Mouse (Mus musculus) left cerebral cortex, adult 9 months (tissue): ENCODE measurements around the gene Rtn4ip1.
"Not testable (repeated sequence)": the region's sequence is repeated elsewhere in the genome, so short reads cannot be mapped to it uniquely, and the experiment has no call there.

Experiments
- DNase-seq, 2 experiments: peaks; one replicate each; pipeline ENCODE4 v3.0.0; 2022; ENCODE audit warnings: low spot score in 2 of 2

The Rtn4ip1 gene

GRCm38 (mm10) chr10:43901578-43902194 is at the start of gene Rtn4ip1, which contains the start of gene Qrsl1:
Gene Rtn4ip1, plus strand, starts transcription at chr10:43901807.
Gene Qrsl1, minus strand, starts transcription at chr10:43901745.
- peak; percentile 80 to 96 for DNase-seq

DNA sequence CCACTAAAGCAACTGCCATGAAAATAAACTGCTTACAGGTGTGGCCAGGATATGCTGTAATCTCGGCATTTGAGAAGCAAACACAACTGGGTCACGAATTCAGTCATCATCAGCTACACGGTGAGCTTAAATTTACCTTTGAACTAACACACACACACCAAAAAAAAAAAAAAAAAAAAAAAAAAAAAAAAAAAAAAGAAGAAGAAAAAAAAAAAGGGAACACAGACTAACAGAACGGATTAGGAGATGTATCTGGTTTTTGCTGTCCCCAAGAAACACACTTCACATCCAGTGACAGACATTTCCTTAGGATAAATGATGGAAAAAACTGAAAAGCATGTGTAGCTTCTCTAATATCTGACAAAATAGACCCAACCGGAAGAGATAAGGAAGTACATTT is 49.7 kb upstream of the Rtn4ip1 start:
- no peak for DNase-seq

DNA sequence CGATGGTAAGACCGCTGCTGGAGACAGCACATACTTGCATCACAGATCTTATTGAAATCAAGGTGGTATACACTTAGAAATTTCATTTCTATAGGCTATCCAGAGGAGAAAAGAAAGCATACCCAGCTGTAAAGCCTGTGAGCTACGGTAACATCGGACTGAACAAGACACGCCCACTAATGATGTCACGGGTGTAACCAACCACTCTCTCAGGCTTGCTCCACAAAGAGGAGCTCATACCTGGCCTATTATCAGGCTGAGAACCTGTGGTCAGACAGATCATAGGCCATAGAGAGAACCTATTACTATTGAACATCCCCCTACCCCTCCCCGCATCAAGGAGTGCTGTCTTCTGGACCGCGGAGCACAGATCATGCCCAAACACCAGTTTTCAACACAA is 45.7 kb upstream of the Rtn4ip1 start:
- no peak for DNase-seq

DNA sequence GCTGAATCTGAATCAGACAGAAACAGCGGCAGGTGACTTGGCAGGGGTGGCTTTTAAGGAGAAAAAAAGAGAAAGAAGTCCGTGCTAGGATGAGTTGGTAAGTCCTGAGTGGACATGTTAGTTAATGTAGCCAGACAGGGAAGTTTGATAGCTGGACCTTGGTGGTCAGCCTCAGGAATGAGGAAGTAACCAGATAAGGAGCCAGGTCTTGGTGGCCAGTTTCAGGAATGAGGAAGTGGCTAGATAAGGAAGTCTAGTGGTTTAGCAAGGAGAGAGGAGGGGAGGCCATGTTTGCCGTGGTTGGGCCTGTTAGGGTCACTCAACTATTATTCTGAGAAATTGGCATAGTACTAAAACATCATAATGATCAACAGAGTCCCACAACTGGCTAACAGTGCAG is 45.3 kb upstream of the Rtn4ip1 start:
- peak in 1 of 2 experiments; percentile 13 for DNase-seq

- DNase-seq: no peak
These were observed 30.9 kb upstream of the Rtn4ip1 start for GRCm38 (mm10) chr10:43870752-43871151.

DNA sequence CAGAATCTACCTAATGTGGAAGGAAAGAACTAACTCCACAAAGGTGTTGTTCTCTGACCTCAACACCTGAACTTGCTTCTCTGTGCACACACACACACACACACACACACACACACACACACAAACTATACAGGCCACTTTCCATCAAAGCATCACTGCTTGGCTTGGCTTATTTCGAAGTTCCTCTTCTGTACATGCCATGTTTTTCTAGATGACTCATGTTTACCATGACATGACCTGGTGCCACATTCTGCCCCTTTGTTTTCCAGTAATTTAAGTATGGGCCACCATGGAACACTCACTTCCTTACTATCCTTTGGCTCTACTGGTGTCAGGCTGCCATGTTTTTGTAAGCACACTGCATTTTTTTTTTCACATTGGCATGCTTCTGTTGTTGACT is 30.1 kb upstream of the Rtn4ip1 start:
- DNase-seq: no peak

GRCm38 (mm10) chr10:43887676-43888075 is 13.9 kb upstream of the Rtn4ip1 start:
- DNase-seq: no peak

DNA sequence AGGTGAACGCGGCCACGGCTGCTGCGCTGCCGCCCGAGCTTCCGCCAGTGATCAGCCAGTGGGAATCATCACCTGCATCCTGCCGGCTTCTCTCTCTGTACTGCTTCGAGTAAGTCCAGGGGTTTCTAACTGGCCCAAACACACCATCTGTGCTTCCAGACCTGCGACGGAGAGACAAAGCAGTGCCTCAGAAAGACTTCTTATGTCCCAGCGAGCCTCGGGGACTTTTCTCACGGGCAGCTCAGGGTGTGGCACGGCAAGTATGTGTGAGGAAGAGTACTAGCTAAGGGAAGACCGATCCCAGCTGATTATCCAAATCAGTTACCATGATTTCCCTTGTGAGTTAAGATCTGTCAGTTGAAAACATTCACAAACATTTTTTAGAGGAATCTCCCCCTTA is 12.6 kb upstream of the Rtn4ip1 start:
- no peak for DNase-seq

DNA sequence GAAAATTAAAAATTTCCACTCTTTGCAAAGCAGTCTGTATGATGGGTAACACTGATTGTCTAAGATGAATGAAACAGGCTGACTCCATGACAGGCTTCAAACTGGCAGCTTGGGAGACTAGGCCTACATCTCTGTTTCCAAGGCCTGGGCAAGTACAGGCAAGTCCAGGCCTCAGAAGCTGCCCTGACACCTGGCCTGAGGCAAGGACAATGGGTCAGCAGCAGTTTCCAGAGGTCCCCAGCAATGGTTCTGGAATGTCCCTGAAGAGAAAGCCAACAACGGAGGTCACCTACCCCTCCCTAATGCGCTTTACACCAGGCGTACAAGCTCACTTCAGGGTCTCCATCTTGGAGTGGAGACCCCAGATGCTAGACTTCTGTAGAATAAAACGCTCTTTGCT is 8.6 kb upstream of the Rtn4ip1 start:
- DNase-seq: no peak

DNA sequence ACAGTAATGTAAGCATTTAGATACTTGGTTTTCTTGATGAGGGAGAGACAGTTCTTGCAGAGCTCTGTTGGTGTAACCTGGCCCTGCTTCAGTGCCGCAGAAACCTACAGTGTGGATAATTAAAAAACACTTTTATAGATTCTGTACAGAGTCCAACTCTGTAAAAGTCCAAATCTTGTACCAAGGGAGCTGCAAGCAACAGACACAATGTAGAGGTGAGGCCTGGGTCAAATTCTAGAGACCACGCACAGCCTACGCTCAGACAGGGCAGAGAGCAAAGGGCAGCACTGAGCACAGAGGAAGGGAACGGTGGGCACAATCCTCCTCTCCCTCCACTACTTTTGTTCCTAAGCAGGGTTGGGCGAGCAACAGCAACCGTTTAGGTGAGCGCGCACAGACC is 5.5 kb upstream of the Rtn4ip1 start:
- DNase-seq: no peak

- DNase-seq: no peak
These were observed 3.3 kb upstream of the Rtn4ip1 start for GRCm38 (mm10) chr10:43898276-43898675.

DNA sequence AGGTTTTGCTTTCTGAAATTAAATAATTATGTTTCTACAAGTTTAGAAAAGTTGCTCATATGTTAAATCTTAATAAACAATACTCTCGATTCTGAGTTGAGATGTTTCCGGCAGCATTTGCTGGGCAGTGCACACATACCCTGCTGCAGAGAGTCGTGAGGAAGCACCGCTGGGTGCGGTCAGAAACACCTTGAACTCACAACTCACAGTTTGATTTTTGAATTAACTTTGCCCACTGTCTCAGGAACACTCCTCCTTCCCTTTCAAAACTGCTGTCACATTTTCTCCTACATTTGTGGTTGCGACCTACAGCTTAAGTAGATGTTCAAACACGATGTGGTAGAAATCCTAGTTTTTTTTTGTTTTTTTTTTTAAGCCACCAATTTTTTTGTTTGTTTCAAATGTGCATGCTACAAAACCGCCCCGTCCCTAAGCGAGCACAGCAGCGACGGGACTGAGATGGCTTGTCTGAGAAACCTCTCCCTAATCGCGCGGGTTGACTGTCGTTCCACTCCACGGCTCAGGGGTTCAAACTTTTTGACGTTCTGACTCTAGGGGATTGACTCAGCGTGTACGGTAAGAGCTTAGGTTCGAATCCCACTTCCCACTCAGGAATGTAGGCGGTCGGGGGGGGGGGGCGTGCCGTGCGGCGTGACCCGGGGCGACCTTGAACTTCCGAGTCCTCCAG is 580 bp upstream of the Rtn4ip1 start:
- no peak for DNase-seq

GRCm38 (mm10) chr10:43904569-43904968 is 3.0 kb downstream of the Rtn4ip1 start:
- DNase-seq: no peak

- DNase-seq: no peak
These were observed 8.6 kb downstream of the Rtn4ip1 start for GRCm38 (mm10) chr10:43910032-43910872.

GRCm38 (mm10) chr10:43910873-43911142 is 9.2 kb downstream of the Rtn4ip1 start:
- DNase-seq: no peak

- DNase-seq: no peak
These were observed 10.6 kb downstream of the Rtn4ip1 start for GRCm38 (mm10) chr10:43912236-43912635.

DNA sequence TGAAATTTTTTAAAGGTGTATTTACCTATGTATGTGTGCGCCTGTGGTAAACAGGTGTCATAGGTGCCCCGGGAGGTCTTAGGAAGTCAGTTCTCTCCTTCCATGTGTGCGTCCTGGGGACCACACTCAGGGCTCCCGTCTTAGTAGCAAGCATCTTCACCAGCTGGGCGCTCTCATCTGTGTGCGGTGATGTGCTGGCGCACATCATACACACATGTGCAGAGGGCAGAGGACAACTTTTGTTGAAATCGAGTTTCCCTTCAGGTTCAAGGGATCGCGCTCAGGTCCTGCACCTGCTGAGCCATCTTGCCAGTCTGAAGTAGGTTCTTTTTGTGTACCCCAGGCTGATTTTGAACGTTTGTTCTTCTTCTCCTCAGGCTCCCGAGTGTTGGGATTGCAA is 14.6 kb downstream of the Rtn4ip1 start:
- DNase-seq: no peak

DNA sequence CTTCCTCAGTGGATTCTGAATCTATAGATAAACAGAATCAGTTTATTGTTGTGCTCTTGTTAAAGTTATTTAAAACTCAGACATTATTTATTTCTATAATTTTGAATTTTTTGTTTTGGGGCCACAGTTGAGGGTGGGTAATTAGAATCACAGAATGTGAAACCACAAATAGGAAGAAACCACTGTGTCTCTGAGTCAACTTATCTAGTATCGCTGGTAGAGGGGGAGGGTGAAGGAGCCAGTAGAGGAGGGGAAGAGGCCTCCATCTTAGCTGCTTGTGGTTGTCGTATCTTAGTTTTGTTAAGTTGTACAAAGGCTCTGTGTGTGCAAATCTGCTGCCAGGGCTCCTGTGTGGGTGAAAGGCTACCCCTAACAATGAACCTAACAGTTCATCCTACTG is 15.1 kb downstream of the Rtn4ip1 start:
- no peak for DNase-seq

- DNase-seq: peak in 1 of 2 experiments; percentile 81
These were observed 17.3 kb downstream of the Rtn4ip1 start for GRCm38 (mm10) chr10:43918696-43919608.

DNA sequence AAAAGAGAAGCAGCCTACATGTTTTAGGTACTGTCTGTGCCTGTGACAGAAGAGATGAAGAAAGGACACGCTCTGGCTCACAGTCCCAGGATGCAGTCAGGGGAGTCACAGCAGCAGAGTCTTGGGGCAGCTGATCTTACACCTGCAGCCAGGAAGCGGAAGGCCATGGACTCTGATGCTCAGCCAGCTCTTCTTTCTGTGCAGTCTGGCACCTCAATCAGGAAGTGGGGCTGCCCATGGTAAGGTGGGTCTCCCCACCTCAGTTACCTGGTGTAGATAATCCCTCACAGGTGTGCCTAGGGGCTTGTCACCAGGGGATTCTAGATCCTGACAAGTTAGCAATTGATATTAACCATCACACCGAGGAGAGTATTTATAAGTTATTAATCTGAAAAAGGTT is 21.5 kb downstream of the Rtn4ip1 start:
- DNase-seq: no peak

DNA sequence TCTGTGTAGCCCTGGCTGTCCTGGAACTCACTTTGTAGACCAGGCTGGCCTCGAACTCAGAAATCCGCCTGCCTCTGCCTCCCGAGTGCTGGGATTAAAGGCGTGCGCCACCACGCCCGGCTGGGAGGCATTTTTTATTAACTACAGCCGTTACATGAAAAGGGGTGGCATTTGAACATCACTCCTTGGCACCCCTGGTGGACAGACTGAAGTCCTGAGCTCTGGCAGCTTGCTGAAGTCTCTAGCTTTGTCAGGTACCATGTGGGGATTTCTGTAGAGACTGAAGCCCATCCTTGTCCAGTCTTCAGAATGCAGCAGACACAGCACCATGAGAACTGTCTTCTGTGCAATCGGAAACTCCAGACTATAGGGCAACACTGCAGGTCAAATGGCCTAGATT is 24.2 kb downstream of the Rtn4ip1 start:
- DNase-seq: not testable (repeated sequence)

DNA sequence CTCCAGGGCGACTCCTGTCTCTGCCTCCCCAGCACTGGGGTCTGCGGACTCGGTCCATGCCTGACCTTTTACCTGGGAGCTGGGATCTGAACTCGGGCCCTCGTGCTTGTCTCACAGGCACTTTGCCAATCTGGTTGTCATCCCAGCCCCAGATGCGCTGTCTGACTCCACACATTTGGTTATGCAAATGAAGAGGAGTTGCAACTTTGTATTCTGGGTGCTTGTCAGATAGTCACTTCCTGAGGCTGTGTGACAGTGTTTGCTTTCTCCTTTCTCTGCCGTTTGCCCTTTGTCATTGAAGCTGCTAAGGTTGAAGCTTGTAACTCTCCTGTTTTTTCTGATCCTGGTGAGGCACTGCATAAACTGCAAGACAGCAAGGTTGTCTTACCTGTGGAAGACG is 26.1 kb downstream of the Rtn4ip1 start:
- DNase-seq: no peak
